Mouse (Mus musculus) C2C12 (cell line): Measurements from ENCODE around the gene Gtpbp4. TPM values are rescaled to one million over a fixed set of nuclear protein-coding genes. Genes with fewer than 3 reads are reported as not detected.

Source experiments
- H3K27me3 ChIP-seq: one replicate; pipeline ENCODE4 v1.6.1; 2011; ENCODE audit not compliant: control insufficient read depth, insufficient read depth, insufficient read length
- H3K36me3 ChIP-seq: one replicate; pipeline ENCODE4 v1.6.1; 2011; ENCODE audit not compliant: control insufficient read depth, insufficient read depth
- H3K4me3 ChIP-seq: one replicate; pipeline ENCODE4 v1.5.1; 2011; ENCODE audit warnings: mild to moderate bottlenecking, control low read depth; ENCODE audit not compliant: poor library complexity, insufficient read depth, severe bottlenecking
- H3K79me2 ChIP-seq: one replicate; pipeline ENCODE4 v1.6.1; 2011; ENCODE audit not compliant: control insufficient read depth, insufficient read depth
- H3K79me3 ChIP-seq: one replicate; pipeline ENCODE4 v1.6.1; 2011; ENCODE audit warnings: low read depth, control low read depth
- H3ac ChIP-seq: one replicate; pipeline ENCODE3; 2011; ENCODE audit warnings: low read depth; ENCODE audit not compliant: control insufficient read depth, insufficient read length
- CEBPB ChIP-seq: IDR thresholded peaks from one replicate; pipeline ENCODE4 v1.6.1; 2011; ENCODE audit warnings: low read depth, mild to moderate bottlenecking, control low read depth, moderate library complexity
- CTCF ChIP-seq: IDR thresholded peaks from one replicate; pipeline ENCODE4 v1.5.1; 2011; ENCODE audit not compliant: control insufficient read depth, insufficient read depth, insufficient read length
- FOSL1 ChIP-seq: IDR thresholded peaks from one replicate; pipeline ENCODE4 v1.8.0; 2011; ENCODE audit warnings: mild to moderate bottlenecking, low read length; ENCODE audit not compliant: poor library complexity, insufficient read depth, severe bottlenecking
- MAX ChIP-seq: IDR thresholded peaks from one replicate; pipeline ENCODE4 v1.6.1; 2011; ENCODE audit warnings: mild to moderate bottlenecking, control low read depth
- MYOD1 ChIP-seq: IDR thresholded peaks from one replicate; pipeline ENCODE4 v1.6.1; 2011; ENCODE audit warnings: low read depth; ENCODE audit not compliant: control insufficient read depth, insufficient read length
- MYOG ChIP-seq: IDR thresholded peaks from one replicate; pipeline ENCODE4 v1.6.1; 2011; ENCODE audit not compliant: control insufficient read depth, insufficient read length; ENCODE audit errors: extremely low read depth
- USF1 ChIP-seq: IDR thresholded peaks from one replicate; pipeline ENCODE4 v1.6.1; 2011; ENCODE audit warnings: low read depth, mild to moderate bottlenecking, control low read depth, moderate library complexity
- long read RNA-seq, 2 experiments: library from polyadenylated mRNA; unstranded; transcript quantifications; one replicate each; pipeline ENCODE4 v2.0.0; 2019 to 2020
- polyA plus RNA-seq: library from polyadenylated mRNA; unstranded; fragments of >200 nt; fragmentation: generic; extraction: Trizol; gene quantifications from one replicate; pipeline ENCODE4 v1.2.1, GENCODE M21; 2012; ENCODE audit warnings: missing spikeins

The Gtpbp4 gene
- 27.7 TPM for polyA plus RNA-seq
- long read RNA-seq, experiment 1, full-length matches to known transcripts: 46 of 91 reads
- long read RNA-seq, experiment 1, partial matches to known transcripts: 39 of 91 reads
- long read RNA-seq, experiment 1, other reads (novel, unspliced or antisense): 6 of 91 reads
- long read RNA-seq, experiment 2, full-length matches to known transcripts: 292 of 478 reads
- long read RNA-seq, experiment 2, partial matches to known transcripts: 173 of 478 reads
- long read RNA-seq, experiment 2, other reads (novel, unspliced or antisense): 13 of 478 reads

DNA sequence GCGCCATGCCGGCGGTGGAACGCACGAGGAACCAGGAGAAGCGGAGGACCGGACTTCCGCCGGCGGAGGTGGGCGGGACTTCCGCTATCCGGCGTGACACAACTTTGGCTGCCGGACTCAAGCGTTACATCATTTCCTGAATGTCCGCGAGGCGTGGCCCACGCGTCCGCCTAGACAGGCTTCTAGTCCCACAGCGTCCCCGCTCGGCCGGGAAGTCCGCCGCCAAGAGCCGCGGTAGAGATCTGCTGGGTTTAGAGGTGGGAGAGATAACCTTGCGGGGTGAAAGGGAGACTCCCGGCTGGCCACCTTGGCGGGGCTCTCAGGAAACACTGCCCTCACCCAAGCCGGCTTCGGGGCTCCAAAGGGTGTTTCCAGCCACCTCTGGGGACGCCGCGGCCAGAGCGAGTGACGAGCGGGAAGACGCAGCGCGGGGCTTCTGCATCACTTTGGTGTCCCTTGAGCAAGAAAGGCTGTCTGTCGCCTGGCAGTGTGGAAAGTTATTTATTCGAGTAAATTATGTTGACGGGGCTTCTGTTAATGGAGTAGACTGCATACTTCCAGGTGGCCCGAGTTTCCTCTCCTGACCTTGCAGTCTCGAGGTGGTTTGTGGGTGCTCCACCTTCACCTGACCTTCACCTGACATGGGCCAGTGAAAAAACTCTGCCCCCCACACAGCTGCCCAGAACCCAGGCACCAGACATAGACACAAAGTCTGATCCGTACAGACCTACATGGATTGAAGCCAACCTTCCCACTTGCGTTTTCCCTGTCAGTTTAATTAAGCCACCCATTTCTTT is at the start of gene Gtpbp4:
Gtpbp4 (minus strand) TSS at position 94 of the 797 bp plus-strand sequence.
- H3ac ChIP-seq: peak within 1 kb of the TSS; percentile 86
- H3K27me3 ChIP-seq: no peaks in the 10 kb centered on the region
- peaks cover 12% of the 10 kb centered on the region for H3K36me3 ChIP-seq
- peak within 1 kb of the TSS; percentile 100 for H3K4me3 ChIP-seq
- TF ChIP-seq USF1 (no peak), CTCF (peak; percentile 89), MYOG (no peak), MAX (peak; percentile 96), CEBPB (peak; percentile 34), FOSL1 (no peak), MYOD1 (no peak)
- H3K79me2 ChIP-seq: peaks cover 47% of the 10 kb centered on the region
- peaks cover 45% of the 10 kb centered on the region for H3K79me3 ChIP-seq

DNA sequence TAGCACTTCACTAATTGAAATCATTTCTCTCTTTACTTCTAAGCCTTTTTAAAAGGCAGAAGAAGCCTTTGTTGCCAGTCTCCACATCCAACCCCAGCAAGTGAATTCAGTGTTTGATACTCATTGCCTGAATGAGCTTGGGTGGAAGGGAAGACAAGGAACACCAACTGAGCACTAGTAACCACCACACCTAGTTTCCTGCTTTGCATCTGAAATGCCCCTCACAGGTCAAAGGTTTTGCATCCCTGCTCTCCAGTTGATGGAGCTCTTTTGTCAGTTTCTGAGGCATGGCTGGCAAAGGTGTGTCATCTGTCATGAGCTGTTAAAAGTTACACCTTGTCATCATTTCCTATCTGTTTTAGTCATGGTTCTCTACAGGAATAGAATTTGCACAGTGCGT is 48.8 kb upstream of the Gtpbp4 start:
- Histone ChIP-seq H3K79me2 (no peaks in the 10 kb centered on the region), H3K36me3 (no peaks in the 10 kb centered on the region), H3K79me3 (no peaks in the 10 kb centered on the region), H3ac (no peak overlapping the region), H3K27me3 (no peaks in the 10 kb centered on the region), H3K4me3 (no peak overlapping the region)
- TF ChIP-seq MYOG (no peak), MYOD1 (no peak), CTCF (no peak), MAX (no peak), FOSL1 (no peak), CEBPB (no peak)

DNA sequence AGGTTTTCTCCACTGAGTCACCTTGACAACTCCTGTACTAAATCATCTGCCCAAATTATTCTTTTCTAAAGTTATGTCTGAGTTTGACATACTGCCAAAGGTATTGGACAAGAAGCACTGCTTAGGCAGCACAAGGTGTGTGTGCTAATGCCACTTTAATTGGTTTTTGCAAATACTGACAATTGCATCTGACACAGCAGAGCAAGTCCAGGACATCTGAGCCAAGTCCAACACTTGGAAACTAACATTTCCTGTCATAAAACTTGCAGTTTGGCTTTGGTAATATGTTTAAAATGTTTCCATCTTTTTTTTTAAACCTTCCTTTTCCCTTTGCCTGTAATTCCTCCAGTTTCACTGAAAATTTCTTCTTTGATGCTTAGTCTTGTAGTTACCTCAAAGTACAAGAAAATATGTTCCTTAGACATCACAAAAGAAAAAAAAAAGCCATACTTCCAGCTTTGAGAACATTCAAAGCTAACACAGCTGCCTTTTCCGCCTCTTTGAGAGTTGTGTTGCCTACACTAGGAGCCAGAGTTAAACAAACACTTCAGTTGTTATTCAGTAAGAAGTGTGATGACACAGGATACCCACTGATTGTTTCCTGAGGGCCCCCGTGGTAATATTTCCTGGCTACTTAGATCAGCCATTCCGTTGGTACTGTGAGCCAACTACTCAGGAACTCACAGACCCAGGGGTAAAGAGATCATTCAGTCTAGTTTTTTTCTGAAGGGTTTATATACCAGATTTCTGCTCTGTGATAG is 47.6 kb upstream of the Gtpbp4 start:
- Histone ChIP-seq H3ac (no peak overlapping the region), H3K4me3 (no peak overlapping the region), H3K36me3 (no peaks in the 10 kb centered on the region), H3K79me2 (no peaks in the 10 kb centered on the region), H3K27me3 (no peaks in the 10 kb centered on the region), H3K79me3 (no peaks in the 10 kb centered on the region)
- TF ChIP-seq CTCF (no peak), CEBPB (no peak), MYOG (no peak), USF1 (no peak), FOSL1 (no peak), MYOD1 (no peak), MAX (no peak)

DNA sequence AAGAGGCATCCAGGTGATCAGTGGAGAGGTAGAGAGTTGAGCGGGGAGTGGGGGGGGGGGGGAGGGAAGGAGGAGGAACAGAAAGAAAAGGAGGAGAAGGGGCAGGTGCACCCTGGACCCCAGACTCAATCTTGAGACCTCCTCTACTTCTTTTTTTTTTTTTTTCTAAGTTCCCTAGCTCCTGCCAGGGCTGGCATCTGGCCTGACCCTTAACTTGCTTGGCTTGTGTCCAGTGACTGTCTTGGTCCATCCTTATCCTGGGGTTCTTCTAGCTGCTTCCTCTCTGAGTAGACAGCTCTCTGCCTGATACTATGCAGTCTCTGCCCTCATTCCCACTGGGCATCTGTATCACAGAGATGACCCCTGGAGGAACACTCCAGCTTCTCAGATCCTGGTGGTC is 44.7 kb upstream of the Gtpbp4 start:
- Histone ChIP-seq H3K27me3 (no peaks in the 10 kb centered on the region), H3K4me3 (no peak overlapping the region), H3K79me2 (no peaks in the 10 kb centered on the region), H3K36me3 (no peaks in the 10 kb centered on the region), H3ac (no peak overlapping the region), H3K79me3 (no peaks in the 10 kb centered on the region)
- TF ChIP-seq MYOG (no peak), MAX (no peak), CEBPB (no peak), FOSL1 (no peak), USF1 (no peak)

DNA sequence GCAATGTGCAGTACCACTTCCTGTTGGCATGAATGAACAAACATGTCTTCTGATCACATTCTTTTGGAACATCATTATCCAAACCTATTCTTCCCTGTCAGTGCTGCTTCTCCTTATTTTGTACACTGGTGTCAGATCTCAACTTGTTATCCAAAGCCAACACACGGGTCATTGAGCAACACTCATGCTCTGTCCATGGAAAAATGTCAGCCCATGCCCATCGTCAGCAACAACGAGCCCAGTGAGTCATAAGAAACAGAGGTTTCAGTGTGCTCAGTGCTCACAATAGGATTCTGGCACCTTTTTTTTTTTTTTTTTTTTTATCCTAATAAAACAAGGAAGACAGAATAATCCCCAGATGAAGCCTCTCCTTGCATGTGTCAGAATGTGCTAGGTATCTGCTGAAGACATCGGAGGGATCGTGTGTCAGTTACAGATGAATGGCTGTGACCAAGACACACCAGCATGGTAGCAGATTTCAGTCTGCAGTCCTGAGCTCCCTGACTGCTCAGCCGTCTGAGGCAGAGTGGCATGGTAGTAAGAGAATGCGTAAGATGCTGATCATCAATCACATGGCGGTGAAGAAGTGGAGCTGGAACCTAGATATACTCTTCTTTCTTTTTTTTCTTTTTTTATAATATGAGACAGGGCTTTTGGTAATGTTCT is 36.2 kb upstream of the Gtpbp4 start:
- Histone ChIP-seq H3K79me3 (no peaks in the 10 kb centered on the region), H3K4me3 (no peak overlapping the region), H3K79me2 (no peaks in the 10 kb centered on the region), H3ac (no peak overlapping the region), H3K27me3 (no peaks in the 10 kb centered on the region), H3K36me3 (no peaks in the 10 kb centered on the region)
- TF ChIP-seq CEBPB (peak; percentile 52), FOSL1 (no peak)
